Mouse (Mus musculus): ENCODE data around the gene Cdc42ep5. TPM values are rescaled to one million over a fixed set of nuclear protein-coding genes. Genes with fewer than 3 reads are reported as not detected.

Gene Cdc42ep5
- total RNA-seq, 2 experiments from 2014 or later, result not detected

- ATAC-seq (replicated peaks; ENCODE audit: low FRiP score, poor library complexity, severe bottlenecking), result no peak
Measured at GRCm38 (mm10) chr7:4146241-4147180, 18.1 kb downstream of the Cdc42ep5 start.

GRCm38 (mm10) chr7:4145552-4146190 is 19.0 kb downstream of the Cdc42ep5 start:
- ATAC-seq (replicated peaks; ENCODE audit: low FRiP score, poor library complexity, severe bottlenecking), result no peak

GRCm38 (mm10) chr7:4144766-4145551 is 19.7 kb downstream of the Cdc42ep5 start:
- ATAC-seq (replicated peaks; ENCODE audit: low FRiP score, poor library complexity, severe bottlenecking), result no peak

GRCm38 (mm10) chr7:4144046-4144445 is 20.6 kb downstream of the Cdc42ep5 start:
- ATAC-seq (replicated peaks; ENCODE audit: low FRiP score, poor library complexity, severe bottlenecking), result no peak

GRCm38 (mm10) chr7:4143506-4143905 is 21.2 kb downstream of the Cdc42ep5 start:
- ATAC-seq (replicated peaks; ENCODE audit: low FRiP score, poor library complexity, severe bottlenecking), result no peak

GRCm38 (mm10) chr7:4142796-4143445 is 21.7 kb downstream of the Cdc42ep5 start:
- ATAC-seq (replicated peaks; ENCODE audit: low FRiP score, poor library complexity, severe bottlenecking), result no peak

- no peak for ATAC-seq (replicated peaks; ENCODE audit: low FRiP score, poor library complexity, severe bottlenecking)
Measured at GRCm38 (mm10) chr7:4141648-4142325, 22.9 kb downstream of the Cdc42ep5 start.

GRCm38 (mm10) chr7:4139391-4139790 is 25.3 kb downstream of the Cdc42ep5 start:
- no peak for ATAC-seq (replicated peaks; ENCODE audit: low FRiP score, poor library complexity, severe bottlenecking)

- no peak for ATAC-seq (replicated peaks; ENCODE audit: low FRiP score, poor library complexity, severe bottlenecking)
Measured at GRCm38 (mm10) chr7:4138671-4139070, 26.0 kb downstream of the Cdc42ep5 start.

- ATAC-seq (replicated peaks; ENCODE audit: low FRiP score, poor library complexity, severe bottlenecking), result no peak
Measured at GRCm38 (mm10) chr7:4138181-4138580, 26.5 kb downstream of the Cdc42ep5 start.

- ATAC-seq (replicated peaks; ENCODE audit: low FRiP score, poor library complexity, severe bottlenecking), result no peak
Measured at GRCm38 (mm10) chr7:4137746-4138145, 26.9 kb downstream of the Cdc42ep5 start.

- ATAC-seq (replicated peaks; ENCODE audit: low FRiP score, poor library complexity, severe bottlenecking), result peak; percentile 96
Measured at GRCm38 (mm10) chr7:4136771-4137531, 27.7 kb downstream of the Cdc42ep5 start, which contains the start of gene Leng8. TSS of gene Leng8 (plus strand) at chr7:4137039.

- peak; percentile 50 for ATAC-seq (replicated peaks; ENCODE audit: low FRiP score, poor library complexity, severe bottlenecking)
Measured at GRCm38 (mm10) chr7:4136404-4136770, 28.3 kb downstream of the Cdc42ep5 start.

- no peak for ATAC-seq (replicated peaks; ENCODE audit: low FRiP score, poor library complexity, severe bottlenecking)
Measured at GRCm38 (mm10) chr7:4134911-4135310, 29.7 kb downstream of the Cdc42ep5 start.

GRCm38 (mm10) chr7:4132998-4133397 is 31.7 kb downstream of the Cdc42ep5 start:
- no peak for ATAC-seq (replicated peaks; ENCODE audit: low FRiP score, poor library complexity, severe bottlenecking)

GRCm38 (mm10) chr7:4132581-4132980 is 32.1 kb downstream of the Cdc42ep5 start:
- ATAC-seq (replicated peaks; ENCODE audit: low FRiP score, poor library complexity, severe bottlenecking), result no peak

- ATAC-seq (replicated peaks; ENCODE audit: low FRiP score, poor library complexity, severe bottlenecking), result no peak
Measured at GRCm38 (mm10) chr7:4131964-4132363, 32.7 kb downstream of the Cdc42ep5 start.

GRCm38 (mm10) chr7:4130686-4131452 is 33.8 kb downstream of the Cdc42ep5 start:
- peak; percentile 63; the same call in 1 of the 2 replicates for ATAC-seq (replicated peaks; ENCODE audit: low FRiP score, poor library complexity, severe bottlenecking)
